Mouse (Mus musculus) CD4-positive helper T cell, adult 2 months (primary cell): ENCODE results near the gene OR5BS1P.
"Not testable (repeated sequence)": the region's sequence is repeated elsewhere in the genome, so short reads cannot be mapped to it uniquely, and the experiment has no call there.

Experiments used
- DNase-seq: peaks from one replicate; pipeline ENCODE4 v3.0.0-alpha.2; 2012; ENCODE audit warnings: low read depth, missing footprints, low spot score

OR5BS1P gene

DNA sequence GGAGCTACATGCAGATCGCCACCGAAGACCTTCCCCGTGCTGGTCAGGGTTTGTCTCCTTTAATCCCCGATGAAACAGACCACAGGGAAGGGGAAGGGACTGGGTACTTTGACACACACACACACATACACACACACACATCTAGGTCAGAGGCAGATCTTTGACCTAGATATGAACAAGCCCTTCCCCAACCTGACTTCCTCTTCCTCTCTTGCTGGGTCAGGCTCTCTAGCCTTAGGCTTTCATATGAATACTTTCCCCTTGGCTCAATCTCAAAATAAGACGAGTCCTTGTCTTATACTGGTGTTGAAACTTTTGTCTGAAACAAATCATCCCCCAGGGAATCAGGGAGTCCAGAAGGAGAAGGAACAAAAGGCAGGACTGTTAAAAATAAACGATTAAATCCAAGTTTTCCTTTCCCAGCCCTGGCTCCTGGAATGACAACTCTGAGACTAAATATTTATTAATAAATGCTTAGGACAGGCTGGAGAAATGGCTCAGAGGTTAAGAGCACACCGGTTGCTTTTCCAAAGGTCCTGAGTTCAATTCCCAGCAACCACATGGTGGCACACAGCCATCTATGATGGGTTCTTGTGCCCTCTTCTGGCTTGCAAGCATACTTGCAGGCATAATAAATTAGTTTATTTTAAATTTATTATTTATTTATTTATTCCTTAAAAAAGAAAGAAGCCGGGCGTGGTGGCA, 36.7 kb downstream of the OR5BS1P start:
- DNase-seq, result peak; percentile 30

DNA sequence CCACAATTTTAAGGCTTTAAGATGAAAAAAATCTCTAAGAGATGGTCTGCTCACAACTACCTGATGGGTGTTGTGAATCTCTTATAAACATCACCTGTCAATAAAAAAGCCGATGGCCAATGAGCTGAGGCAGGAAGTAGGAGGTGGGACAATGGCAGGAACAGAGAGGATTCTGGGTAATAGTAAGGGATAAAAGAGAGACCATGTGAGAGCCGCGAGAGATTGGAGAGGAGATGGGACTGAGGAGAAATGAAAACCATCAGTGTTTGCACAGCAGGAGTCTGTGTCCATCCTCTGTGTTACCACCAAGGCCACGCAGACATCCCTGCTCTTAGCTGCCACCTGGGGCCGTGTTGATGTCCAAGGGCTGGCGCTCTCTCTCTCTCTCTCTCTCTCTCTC, 37.6 kb downstream of the OR5BS1P start:
- no peak for DNase-seq

DNA sequence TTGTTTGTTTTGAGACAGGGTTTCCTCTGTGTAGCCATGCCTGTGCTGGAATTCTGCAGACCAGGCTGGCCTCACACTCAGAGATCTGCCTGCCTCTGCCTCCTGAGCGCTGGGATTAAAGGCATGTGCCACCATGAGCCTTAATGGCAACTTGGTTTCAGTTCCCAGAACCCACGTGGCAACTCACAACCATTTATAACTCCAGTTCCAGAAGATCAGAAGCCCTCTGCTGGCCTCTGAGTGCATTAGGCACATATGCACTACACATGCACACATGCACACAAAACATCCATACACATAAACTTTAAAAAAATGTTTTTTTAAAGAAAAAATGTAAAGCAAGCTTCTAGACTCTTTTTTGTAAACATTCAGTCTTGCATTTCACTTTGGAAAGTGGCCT, 39.7 kb downstream of the OR5BS1P start:
- DNase-seq, result no peak

DNA sequence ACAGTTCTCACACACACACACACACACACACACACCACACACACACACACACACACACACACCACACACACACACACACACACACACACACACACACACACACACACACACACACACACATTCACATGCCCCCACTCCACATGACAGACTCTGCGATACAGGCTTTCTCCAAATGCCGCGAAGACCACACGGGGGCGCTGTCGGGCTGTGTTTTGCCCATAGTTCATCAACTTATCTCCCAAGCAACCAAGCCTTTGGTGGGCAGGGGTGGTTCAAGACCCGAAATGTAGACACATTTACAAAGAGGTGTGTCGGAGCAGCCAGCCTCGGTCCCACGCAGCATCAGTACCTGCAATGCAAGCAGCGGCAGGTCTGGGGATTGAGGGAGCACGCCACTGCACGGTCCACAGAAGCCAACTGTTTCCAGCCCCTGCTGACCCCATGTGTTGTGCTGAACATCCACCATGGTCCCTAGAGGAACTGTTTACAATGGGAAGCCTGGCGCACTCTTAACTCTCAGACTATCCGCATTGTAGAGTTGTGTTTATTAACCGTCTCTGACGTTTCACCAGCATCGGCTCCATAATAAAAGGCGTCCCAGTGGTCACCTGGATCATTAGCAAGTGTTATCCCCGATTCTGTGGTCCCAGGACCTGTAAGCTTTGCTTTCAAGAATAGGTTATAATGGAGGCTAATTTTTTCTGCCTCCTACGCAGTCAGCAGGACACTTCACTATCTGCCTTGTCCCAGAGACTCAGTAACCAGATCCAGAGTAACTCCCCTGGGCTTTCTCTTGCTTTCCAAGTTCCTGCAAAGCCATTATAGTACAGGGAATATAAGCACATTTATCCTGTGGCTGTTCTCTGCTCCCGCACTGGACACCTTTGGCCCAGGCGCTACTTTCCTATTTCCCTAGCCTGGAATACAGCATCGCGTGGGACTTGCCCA, 41.0 kb downstream of the OR5BS1P start:
- peak; percentile 86 for DNase-seq

DNA sequence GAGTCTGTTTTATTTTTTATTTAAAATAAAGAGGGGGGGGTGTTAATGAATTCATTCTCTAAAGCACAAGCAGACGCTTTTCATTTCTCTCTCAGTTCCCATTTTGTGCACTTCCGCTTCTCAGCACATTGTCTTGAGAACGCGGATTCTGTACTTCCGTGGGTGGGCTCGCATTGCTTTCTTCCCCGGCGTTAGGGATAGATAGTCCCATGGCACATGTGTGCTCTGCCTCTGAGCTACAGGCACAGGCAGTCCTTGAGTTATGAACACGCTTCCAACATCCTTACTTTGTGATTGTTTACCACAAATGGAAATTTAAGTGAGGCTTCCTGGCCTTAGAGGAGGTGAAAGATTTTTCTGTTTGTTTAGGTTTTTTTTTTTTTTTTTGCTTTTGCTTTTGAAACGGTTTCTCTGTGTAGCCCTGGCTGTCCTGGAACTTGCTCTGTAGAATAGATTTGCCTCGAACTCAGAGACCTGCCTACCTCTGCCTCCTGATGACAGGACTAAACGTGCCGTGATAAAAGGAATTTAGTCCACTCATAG, 41.8 kb downstream of the OR5BS1P start:
- peak; percentile 55 for DNase-seq

DNA sequence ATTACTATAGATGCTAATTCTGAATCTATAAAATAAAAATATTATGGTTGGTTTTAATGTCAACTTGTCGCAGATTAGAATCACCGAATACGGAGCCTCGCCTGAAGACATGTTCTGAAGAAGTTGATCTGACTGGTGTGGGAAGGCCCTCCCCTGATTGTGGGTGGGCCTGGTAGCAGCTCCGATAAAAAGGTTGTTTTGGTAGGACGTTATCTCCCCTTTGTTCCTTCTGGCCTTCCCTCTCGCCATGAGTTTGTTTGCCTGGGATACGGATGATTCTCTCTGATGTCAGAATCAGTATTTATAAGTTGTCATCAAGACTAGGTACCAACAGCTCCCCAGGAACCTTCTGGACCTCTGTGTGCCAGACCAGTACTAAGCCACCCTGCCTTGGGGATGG, 42.5 kb downstream of the OR5BS1P start:
- DNase-seq, result no peak

DNA sequence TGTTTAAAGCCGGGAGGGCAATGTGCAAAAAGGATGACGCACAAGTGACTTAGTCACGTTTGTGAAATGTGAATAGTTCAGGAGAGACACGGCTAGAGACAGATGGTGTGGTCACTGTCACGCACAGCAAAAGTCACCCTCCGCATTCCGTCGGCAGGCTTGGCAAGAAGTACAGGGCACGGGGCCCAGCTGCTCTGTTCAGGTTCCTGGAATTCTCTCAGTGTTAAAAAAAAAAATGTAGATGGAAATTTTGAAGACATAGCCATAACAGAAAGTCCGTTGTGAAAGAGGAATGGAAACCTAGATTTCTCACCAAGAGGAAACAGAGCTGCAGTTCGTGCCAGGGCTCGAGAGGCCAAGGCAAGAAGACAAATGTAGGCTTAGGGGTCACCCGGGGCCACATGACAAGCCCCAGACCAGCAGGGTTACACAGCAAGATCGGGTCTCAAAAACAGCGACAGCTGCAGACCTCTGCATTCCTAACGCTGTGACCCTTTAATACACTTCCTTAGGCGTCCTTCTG, 43.2 kb downstream of the OR5BS1P start:
- DNase-seq, result no peak

DNA sequence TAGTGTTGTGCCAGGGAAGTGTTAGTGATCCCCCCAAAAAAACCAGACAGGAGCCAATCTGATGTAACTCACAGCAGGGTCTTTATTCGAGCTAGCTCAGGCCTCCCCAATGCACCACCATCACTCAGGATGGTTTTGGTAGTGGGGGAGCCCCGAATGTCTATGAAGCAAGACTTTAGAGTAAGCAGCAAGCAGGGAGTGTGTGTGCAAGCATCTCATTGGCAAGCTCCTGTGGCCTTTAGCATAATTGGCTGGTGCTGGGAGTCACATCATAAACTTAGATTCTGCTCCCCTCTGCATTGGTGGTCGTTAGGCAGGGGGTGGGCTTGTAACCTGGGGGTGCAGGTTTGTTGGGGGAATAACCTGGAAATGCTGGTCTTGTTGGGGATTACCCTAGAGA, 44.0 kb downstream of the OR5BS1P start:
- not testable (repeated sequence) for DNase-seq

DNA sequence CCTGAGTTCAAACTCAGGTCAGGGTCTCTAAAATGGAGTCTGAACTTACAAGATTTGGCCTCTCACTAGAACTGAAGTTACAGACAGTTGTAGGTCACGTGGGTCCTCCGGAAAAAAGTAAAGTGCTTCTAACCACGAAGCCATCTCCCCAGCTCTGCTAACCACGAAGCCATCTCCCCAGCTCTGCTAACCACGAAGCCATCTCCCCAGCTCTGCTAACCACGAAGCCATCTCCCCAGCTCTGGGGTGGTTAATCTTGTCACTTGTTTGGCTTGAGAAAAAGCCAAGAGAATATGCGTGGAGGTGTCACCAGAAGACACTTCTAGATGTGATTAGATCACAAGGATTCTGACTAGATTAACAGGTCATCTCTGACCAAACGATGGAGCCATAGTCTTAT, 44.5 kb downstream of the OR5BS1P start:
- peak; percentile 80 for DNase-seq

DNA sequence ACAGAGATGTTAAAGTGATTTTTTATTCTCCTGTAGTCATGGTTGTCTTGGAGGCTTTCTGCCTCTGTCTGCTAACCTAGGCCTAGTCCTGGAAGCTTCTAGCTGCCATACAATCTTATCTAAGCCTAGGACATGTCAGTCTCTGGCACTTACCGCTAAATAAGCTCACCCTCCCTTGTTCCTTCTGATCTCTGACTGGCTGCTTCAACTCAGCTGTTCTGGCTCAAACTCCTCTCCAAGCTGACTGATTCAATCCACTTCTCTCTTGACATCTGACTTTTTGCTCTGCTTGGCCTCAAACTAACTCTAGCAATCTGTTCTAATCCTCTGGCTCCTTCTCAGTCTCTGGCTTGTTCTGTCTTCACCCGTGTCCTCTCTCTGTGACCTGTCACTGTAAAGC, 45.1 kb downstream of the OR5BS1P start:
- not testable (repeated sequence) for DNase-seq

DNA sequence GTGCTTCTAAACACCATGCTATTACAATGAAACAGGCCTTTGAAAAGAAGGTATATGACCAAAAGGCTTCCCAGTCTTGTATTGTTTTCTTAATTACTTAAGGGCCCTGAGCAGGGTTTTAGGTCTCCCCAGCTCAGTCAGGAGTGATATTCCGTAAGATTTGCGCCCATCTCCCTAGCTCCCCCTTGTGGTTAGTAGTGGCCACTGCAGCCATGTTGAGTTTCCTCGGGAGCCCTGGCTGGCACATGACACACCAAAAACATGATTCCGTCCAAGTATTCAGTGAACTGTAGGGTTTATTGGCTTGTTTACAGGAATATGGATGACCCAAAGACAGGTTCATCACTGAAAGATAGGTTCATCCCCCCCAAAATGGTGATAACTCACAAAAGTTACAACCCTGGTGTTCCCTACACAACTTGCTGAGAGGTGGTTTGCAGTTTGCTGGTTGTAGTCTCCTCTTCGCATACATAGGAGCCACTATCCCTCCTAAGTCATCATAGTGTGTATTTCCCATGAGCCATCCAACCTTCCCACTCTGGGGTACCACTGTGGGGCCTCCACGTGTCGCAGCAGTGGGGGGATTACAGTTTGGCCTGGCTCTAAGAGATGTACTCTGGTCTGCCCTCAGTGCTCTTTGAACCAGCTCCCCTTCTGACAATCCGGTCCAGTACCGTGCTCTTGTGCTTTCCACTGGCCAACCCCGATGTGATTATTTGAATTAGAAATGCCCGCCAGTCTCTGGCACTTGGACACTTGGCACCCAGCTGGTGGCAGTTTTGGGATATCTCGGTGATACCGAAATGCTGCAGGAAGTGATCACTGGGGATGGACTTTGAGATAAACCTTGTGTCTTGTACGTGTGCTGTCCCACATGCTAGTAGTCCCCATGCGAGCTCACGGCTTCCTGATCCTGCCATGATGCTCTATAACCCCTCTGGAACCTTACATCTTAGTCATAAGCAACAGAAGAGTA, 48.0 kb downstream of the OR5BS1P start:
- peak; percentile 63 for DNase-seq

DNA sequence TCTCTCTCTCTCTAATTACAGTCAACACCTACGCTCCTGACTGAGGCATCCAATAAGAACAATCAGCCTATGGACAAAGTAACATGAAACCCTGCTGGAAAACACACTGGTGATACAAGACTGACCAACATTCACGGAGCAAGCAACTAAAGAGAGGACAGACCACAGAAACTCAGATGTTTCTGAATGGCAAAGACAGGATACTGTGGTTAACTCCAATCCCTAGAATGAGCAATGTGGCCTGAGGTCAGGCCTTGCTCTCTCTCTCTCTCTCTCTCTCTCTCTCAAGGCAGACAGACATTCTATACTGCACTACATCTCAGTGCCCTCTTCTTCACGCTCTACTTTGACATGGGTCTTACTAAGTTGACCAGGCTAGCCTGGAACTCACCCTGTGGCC, 51.5 kb downstream of the OR5BS1P start:
- DNase-seq, result no peak

DNA sequence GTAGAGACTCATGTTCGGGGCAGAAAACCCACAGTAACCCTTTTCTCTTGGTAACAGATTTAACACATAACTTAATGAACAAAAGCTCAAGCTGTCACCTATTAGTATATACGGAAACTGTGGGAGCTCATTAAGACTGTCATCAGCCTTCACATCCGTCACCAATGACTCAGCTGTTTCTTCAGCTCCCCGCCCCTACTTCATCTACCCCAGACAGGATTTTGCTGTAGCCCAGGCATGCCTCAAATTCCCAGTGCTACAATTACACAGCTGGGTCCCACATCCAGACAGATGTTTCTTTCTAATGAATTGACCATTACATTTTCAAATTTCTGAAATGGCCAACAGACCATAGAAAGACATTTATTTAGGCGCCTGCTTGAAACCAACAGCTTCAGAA, 56.4 kb downstream of the OR5BS1P start:
- DNase-seq, result no peak

DNA sequence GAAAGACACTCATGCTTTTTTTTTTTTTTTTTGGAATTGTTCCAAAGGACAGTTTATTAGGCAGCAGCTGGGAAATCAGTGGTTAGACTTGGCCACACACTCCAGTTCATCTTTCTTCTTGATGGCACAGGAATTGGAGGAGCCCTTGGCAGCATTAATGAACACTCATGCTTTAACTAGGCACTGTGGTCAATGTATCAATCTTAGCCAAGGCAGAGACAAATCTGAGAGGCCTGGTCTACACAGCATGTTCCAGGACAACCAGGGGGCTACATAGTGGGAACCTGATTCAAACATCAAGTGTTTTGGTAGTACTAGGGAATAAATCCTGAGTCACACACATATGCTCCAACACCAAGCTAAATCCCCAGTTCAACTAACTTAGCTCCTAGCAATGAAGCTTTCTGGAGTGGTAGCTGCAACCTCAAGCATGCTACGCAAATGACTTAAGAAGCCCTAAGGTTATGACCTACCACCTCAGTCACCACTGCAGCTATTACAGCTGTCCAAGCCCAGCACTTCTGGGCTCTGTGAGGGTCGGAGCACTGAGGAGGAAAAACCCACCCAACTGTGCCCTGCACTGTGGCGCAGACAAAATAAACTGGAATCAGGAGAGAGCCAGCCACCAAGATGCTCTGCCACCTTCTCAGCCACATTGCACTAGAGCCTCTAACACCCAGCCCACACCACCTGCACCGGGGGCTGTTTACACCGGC, 57.5 kb downstream of the OR5BS1P start:
- DNase-seq, result no peak

DNA sequence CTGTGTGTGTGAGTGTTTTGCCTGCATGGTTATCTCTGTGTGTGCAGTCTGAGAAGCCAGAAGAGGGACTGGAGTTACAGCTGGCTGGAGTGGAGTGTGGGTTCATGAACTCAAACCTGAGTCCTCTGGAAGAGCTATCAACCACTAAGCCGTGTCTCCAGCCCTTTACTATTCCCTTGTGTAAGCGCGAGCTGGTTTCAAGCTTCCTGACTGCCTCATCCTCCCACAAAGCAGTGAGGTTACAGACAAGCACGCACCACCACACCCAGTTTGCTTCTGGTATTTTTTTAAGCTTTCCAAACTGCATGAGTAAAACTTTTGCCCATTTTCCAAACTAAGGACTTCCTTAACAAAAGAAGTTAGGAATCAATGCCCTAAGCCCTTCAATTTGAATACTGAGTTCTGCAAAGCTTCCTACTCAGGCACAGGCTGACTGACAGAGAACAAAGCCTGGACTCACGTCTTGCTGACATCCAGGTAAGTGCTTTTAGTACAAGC, 58.4 kb downstream of the OR5BS1P start:
- DNase-seq, result no peak
